Mouse (Mus musculus): ENCODE results near the gene Emc6.

DNA sequence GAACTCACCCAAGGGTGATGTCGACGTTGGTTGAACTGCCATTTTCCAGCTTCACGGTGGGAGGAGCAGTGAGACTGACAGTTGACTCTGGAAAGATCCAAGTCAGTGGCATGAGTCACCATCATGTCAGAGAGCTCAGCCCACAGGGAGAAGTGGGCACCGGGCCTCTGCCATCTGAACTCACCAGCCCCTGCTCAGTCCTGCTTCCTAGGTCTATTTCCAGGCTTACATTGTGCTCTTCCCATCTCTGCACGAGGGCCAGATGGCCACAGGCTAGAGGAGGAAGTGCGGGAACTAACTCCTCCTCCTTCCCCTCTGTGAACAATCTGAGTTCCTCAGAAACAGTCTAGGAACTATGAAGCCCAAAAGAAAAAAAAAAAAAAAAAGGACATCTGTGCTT lies 16.2 kb upstream of the Emc6 start:
- no peak for TF ChIP-seq CTCF (IDR thresholded peaks at IDR 0.05 in 2 of 3, conservative IDR thresholded peaks at IDR 0.05 in 1 of 3; ENCODE audit: control insufficient read depth in 1 of 3, insufficient read depth in 1 of 3, low read depth in 2 of 3, low read length in 3 of 3, poor library complexity in 1 of 3, severe bottlenecking in 1 of 3)
- TF ChIP-seq USF2 (IDR thresholded peaks at IDR 0.05; ENCODE audit: borderline replicate concordance in 1 of 2, insufficient read depth in 1 of 2, low read depth in 1 of 2, low read length in 2 of 2), result no peak
- TF ChIP-seq GATA1 (IDR thresholded peaks at IDR 0.05; ENCODE audit: low read depth, low read length), result no peak
- TF ChIP-seq RCOR1 (IDR thresholded peaks at IDR 0.05; ENCODE audit: low read depth, low read length), result no peak
- TF ChIP-seq RAD21 (IDR thresholded peaks at IDR 0.05; ENCODE audit: low read depth, low read length), result no peak
- TF ChIP-seq POLR2AphosphoS5 (IDR thresholded peaks at IDR 0.05; ENCODE audit: borderline replicate concordance, low read depth, low read length), result no peak

All from MEL (cell line).